Mouse (Mus musculus) liver, postnatal 0 days (tissue): Measurements from ENCODE around the gene Acan.

Experiments used
- CTCF ChIP-seq: sonication (generic); IDR thresholded peaks from 2 replicates; pipeline ENCODE4 v1.5.1; 2016; ENCODE audit warnings: antibody characterized with exemption, low read depth
- EP300 ChIP-seq: IDR thresholded peaks from 2 replicates; pipeline ENCODE4 v1.6.1; 2016; ENCODE audit warnings: antibody characterized with exemption, low read depth, mild to moderate bottlenecking

GRCm38 (mm10) chr7:79129883-79130282 lies 76.6 kb downstream of the Acan start:
- TF ChIP-seq CTCF (peak; percentile 31; the same call in 1 of the 2 replicates), EP300 (no peak)
